Mouse (Mus musculus) kidney, adult 2 months (tissue): ENCODE data around the gene Lix1l.

Experiments used
- CTCF ChIP-seq: fragments of 200-500 bp; conservative IDR thresholded peaks from 2 replicates; pipeline ENCODE4 v1.5.1; 2011; ENCODE audit warnings: low read depth, mild to moderate bottlenecking, control low read depth, low read length, moderate library complexity, mixed read lengths; ENCODE audit not compliant: insufficient read depth, insufficient read length
- POLR2A ChIP-seq: fragments of 200-500 bp; IDR thresholded peaks from one replicate; pipeline ENCODE4 v1.6.1; 2011; ENCODE audit warnings: low read depth, low read length, control low read depth

GRCm38 (mm10) chr3:96554251-96554650 is 46.7 kb upstream of the Lix1l start:
- TF ChIP-seq CTCF (no peak), POLR2A (no peak)
